Mouse (Mus musculus) layer of hippocampus, adult 11-12 months (tissue): ENCODE measurements at regions not wholly inside any gene's neighbourhood (a gene's known extent, or its start where the extent isn't known, plus 50 kb on each side); places are given as distances from the start of the nearest gene placed in this dataset.

Experiments used
- DNase-seq: peaks from one replicate; pipeline ENCODE4 v3.0.0; 2022; ENCODE audit warnings: low spot score

DNA sequence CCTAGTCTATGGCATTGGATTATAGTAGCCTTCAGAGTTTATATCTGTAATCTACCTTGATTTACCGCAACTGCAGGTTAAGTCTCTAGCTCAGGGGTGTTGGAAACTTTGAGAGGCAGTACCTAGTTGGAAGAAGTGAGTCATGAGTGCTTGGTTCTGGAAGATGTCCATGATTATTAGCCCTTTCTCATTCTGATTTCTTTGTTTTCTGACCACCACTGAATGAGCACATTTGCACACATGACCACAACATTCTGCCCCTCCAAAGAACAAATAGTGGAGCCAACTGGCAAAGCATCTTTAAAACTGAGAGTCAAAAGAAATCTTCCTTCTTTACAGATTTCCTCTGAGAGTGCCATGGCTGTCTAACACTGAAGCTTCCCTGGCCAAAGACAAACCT, 95.5 kb upstream of the Dcn start:
- DNase-seq: no peak

DNA sequence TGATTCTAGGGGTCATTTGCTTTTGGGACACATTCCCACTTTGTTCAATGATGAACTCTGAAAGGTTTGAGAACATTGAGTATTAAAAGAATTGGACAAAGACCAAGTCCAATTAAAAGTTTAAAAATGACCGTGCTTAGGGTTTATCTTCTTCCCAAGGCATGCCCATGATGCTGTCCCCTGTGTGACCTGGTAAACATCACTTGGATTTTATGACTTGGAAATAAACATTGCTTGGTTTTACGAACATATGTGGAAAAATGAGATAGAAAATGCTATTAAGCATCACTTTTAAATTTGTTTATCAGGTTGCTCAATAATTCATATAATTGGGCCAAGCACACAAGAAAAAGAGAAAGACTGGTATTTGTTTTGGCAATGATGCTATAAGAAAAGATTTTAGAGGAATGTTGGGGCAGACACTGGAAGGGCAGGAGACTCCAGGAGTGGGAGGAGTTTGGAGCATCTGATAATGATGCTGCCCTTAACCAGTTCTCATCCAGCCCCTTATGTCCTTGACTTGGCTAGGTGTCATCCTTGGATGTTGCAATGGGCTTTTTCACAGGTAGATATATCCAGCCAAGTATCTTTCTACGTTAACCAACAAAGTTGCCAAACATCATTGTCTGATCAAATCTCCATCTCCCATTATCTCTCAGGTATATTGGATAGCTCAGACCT, 92.1 kb upstream of the Dcn start:
- DNase-seq: no peak

GRCm38 (mm10) chr10:97389647-97390590, 89.5 kb upstream of the Dcn start:
- DNase-seq: no peak

DNA sequence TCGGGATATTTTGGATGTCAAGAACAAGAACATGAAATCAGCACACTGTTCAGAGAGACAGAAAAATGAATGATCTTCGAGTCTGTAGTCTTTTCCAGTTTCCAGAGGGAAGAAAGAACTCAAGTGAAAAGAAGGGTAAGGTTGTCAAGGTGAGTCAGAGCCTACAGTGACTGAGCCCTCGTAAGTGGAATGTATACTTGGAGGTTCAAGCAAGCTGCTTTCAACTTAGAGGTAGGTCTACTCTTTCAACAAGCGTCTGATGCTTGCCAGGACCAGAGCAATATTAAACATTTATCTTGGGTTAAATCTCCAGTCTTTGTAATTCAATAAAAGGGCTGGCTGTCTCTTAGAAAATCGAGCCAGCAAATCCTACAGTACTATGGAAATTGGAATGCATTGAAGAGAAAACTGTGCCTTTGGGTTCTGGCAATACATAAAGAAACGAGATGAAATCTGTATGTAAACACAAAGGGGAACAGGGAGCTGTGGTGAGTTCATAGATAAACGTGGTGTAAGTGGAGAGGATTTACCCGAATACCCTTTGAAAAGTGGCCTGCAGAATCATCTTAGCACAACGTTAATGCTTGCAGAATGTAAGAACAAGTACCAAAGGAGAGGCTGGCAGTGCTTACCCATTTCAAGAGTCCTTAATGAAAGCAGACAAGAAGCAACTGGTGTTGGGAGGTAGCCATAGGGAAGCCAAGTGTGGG, 82.2 kb upstream of the Dcn start:
- DNase-seq: no peak

DNA sequence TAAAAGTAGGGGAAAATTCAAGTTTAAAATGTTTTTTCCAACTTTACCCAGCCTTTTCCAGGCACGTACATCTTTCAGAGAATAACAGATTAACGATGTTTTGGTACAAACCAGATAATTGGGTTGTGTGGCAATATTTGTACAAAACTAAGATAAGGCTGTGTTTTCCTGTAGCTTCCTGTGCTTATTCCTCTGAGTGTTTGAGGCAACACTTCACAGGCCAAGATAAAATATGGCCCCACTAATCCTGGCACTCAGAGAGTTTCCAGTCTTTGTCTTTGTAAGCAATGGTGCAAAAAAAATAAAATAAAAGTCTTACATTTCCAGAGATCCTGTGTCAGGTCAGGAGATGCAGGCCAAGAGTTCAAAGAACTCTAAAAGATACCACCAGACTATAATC, 81.5 kb upstream of the Dcn start:
- DNase-seq: no peak

DNA sequence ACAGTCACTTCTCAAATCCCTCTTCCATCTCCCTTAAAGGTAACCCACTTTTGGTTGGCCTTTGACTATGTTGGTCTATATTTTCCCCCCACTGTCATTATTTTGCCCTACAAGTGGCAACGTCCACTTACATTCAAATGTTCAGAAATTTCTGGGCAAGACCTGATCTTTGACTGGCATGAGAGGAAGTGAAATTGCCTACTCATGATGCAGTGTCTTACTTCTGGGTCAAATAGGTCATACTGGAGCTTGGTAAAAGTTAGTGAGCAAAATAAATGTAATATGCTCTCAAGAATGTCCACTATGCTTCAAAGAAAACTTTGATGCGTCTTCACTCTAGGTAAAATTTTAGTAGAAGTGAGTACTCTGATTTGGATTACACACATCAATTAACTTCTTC, 76.9 kb upstream of the Dcn start:
- DNase-seq: no peak

DNA sequence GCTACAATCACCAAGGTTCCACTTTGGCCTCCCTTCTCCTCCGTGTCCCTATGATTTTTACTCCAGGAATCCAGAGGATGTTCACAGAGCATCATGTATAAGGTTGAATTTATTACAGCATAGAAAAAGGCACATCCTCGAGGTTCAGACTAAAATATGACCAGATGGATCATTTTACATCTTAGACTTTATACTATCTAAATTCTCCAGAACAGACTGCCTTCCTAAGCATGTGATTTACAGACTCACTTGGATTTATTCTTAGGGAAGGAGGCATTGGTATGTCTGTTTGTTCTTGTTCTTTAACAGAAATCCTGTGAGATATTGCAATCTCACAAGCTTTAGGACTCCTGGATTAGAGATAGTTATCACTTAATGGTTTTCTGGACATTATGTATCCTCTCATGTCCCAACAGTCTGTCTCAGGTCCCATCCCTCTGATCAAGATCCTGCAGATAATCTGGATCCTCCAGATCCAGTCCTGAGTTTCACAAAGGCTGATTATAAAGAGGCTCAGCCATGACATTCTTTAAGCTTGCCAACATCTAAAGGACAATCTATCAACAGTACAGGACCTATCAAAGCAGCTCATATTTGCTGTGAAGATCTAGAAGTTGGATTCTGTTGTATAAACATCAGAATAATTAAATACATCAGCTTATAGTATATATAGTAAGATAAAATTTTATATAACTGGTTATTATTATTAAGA, 75.2 kb upstream of the Dcn start:
- DNase-seq: no peak

DNA sequence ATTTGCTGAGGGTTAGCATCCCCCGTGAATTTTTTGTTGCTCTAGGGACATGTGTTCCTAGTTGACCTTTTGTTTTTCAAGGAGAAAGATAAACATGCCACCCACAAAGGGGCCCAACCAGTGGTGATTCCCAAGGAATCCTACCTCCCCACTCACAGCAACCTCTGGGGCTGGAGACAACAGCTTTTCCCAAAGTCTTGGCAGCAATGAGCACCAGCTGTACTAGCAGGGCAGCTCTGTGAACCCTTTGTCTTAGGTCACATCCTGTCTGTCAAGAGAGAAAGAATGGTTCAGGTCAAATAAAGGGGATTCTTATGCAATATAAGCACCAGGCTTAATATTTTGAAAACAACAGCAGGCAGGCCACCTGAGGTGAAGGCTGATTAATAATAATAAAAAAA, 70.2 kb upstream of the Dcn start:
- DNase-seq: no peak

DNA sequence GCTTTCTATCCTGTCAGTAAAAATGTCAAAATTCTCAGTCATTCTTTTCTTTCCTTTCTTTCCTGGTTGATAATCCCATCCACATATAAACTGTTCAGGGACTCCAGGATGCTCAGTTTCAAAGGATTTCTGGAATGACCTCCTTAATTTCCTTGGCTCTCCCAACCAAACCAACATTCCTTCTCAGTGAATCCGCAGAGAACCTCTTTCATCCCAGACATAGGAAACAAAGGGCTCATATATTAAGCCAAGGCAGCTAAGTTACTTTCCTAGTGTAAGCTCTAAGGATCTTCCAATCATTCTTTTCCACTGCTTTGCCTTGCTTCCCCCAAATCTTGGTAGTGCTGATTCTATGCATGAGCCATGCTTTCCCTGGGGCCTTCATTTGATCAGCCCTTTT, 69.5 kb upstream of the Dcn start:
- no peak for DNase-seq

DNA sequence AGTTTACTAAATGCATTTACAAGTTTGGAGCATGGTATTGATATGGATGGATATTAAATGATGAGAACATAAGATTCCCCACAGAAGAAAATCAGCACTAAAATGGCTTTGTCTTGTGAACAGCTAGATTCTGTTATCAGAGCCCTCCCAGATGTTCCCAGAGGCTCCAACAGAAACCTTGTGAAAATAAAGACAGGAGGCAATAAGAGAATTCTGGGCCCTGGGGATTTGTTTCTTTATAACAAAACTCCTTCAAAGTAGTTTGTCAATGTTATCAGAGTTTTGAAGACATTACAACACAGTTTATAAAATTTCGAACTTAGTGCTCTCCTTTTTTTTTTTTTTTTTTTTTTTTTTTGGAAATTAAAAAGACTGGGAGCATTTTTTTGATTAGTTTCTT, 56.8 kb upstream of the Dcn start:
- DNase-seq: no peak

- DNase-seq: no peak
These were observed 56.2 kb upstream of the Dcn start for GRCm38 (mm10) chr10:97423039-97423700.
